Mouse (Mus musculus) activated CD4-positive, CD25-positive, alpha-beta regulatory T cell, adult 4 months (primary cell): ENCODE measurements around the gene Slc35a3. TPM values are rescaled to one million over a fixed set of nuclear protein-coding genes. Genes with fewer than 3 reads are reported as not detected.
A peak's percentile ranks its signal among the peaks of the same experiment; 100 is the strongest.
"Not testable (repeated sequence)": the region's sequence is repeated elsewhere in the genome, so short reads cannot be mapped to it uniquely, and the experiment has no call there.

Experiments
- ATAC-seq: one replicate; pipeline ENCODE4 v1.8.0; 2017
- polyA plus RNA-seq, 2 experiments: library from polyadenylated mRNA; unstranded; fragments of 100-300 nt; shearing (Covaris generic); gene quantifications; one replicate each; pipeline ENCODE4 v1.2.1; 2017

Slc35a3 gene
- polyA plus RNA-seq, 2 experiments from 2014 or later: 5.4 to 7.7 TPM

DNA sequence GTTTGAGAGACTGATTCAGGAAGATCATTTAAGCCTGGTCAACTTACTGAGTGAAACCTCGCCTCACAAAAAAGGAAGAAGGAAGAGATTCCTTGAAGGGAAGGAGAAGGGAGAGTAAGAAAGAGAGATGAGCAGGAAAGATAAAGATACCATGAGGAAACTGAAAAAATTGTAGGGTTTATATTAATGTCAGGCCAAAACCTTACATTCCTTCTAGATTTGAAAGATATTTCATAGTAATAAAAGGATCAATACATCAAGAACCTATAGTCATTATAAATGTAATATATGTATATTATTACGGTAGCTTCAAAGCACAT is 17.0 kb downstream of the Slc35a3 start:
- no peak for ATAC-seq

DNA sequence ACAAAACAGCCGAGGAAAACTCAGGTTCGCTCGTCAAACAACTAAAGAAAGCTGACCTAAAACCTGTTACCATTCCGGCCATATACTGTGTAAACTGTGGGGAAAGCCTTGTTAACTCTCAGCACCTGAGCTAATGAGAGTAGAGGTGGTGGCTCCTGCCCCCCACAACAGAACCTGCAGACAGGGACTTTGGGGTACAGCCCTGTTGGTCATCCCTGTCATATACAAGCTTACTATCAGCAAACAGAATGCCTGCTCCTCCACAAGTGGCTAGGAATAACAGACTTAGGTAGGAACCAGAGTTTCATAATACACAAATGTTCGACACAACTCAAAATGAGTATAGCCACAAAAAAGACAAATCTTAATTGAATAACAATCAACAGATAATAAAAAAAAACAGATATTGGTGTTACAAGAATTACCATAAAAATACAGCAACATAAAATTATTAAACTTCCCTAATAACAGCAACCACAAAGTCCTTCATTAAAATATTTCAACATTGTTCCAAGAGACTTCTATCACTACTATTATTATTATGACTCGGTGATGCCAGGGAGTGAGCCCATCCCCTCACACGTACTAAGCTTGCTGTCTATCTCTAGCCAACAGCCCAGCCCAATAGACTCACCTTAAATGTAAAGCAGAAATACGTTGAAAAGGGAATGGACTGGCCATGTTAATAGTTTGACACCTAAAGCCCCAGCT is 17.5 kb downstream of the Slc35a3 start:
- no peak for ATAC-seq

DNA sequence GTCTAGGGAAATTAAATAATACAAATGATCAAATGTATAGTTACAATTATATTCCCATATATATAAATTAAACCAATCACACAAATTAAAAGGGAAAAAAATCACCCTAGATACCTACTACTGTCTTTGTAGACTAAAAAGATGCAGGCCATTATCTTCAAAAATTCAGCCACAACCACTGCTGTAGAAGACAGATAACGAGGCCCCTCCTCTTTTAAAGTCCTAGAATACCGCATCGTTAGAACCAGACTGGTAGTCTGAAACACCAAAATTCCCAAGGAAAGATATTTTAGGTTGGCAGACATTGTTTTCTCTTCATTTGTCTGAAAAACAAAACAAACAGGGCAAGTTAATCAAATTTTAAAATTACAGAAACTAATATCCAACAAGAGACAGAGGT is 18.3 kb downstream of the Slc35a3 start:
- ATAC-seq: no peak

DNA sequence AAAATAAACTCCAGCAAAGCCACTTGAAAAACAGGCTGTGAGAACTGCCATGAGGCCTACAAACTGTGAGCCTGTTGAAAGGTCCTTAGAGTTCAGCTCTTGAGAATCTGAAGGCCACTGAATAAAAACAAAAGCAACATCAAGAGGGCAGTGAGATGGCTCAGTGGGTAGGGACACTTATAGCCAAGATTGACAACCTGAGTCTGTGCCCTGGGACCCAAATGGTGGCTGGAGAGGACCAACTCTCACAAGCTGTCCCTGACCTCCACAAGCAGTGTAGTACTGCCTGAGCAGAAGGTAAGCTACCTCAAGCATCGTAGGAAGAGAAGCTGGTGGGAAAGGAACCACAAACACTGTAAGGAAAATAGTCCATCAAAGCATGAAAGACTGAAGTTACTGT is 31.5 kb downstream of the Slc35a3 start, which contains the start of gene Gm43191:
Gm43191 (minus strand) TSS at position 101 of the 400 bp plus-strand sequence.
- ATAC-seq: no peak

DNA sequence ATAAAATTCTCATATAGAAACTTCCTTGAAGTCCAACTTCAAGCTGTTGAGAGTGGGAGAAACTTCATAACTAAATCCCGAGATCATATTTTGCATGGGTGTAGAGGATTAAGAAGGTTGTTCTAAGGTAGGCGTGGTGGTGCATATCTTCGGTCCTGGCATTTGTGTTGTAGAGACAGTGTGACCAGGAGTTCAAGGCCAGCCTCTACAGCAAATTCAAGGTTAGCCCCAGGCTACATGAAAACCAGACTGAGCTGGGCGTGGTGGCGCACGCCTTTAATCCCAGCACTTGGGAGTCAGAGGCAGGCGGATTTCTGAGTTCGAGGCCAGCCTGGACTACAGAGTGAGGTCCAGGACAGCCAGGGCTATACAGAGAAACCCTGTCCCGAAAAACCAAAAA is 48.4 kb downstream of the Slc35a3 start:
- not testable (repeated sequence) for ATAC-seq

DNA sequence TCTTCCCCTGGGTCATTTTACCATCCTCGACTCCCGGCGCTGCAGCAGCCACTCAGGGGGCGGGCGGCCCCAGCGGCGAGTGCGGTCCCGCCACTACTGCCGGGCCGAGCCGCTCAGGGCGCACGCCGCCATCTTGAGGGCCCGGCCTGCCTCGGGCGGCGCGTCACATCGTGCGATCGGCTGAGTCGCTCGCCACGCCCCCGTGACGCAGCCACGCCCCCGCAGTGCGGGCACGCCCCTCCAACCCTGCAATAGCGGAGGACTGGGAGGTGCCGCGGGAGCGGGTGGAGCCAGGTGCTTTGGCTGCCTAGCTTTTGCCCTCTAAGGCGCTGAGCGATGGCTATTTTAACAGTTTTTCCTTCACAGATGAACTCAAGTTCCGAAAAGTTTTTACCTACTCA is 50.2 kb downstream of the Slc35a3 start, which contains the start of gene Mfsd14a:
Mfsd14a (minus strand) TSS at position 215 of the 401 bp plus-strand sequence.
- ATAC-seq: peak; percentile 88

DNA sequence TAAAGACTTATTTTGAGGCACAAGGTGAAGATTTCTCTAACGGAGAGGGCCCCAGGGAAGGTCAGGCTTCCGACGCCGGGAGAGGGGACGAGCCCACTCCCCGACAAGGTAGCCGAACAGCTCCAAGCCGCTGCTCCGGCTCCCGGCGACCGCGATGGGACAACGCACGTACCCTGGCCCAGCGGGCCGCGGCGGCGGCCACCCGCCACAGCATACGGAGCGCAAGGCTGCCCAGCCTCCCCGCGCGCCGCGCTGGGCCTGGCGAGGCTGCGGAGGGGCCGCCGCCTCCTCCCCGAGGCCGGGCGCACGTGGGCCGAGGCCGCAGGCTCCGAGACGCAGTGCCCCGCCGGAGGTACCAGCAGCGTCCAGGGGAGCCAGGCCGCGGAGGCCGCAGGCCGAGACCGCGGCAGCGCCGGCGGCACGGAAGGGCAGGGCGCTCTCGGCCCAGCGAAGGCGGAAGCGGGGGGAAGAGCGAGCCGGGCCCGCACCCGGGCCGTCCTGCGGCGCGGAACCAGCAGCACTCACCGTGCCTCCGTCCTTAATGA is 50.7 kb downstream of the Slc35a3 start:
- ATAC-seq: peak; percentile 61

DNA sequence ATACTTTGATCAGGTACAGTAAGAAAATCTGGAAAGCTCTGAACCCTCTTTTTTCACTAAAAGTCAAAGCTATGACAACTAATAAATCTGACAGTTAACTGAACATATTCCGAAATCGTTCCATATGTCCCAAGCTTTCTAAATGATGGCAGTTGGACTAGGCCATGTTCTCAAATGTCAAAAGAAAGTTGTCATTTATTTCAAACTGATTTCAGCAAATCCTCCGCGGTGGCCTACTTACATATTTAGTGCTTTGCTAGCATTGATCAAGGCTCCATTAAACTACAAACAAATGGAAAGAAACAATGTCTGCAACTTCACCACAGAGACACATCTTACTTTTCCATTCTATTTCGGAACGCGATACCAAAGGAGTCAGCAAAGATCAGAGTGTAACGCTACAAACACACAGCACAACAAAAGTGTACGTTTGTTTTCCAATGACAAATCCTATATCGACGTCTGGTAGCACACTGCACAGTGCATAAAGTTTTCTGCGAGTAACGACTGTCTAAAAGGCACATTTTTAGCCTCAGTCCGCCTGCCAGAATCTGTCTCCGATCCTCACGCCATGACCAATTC is 51.3 kb downstream of the Slc35a3 start:
- ATAC-seq: no peak

DNA sequence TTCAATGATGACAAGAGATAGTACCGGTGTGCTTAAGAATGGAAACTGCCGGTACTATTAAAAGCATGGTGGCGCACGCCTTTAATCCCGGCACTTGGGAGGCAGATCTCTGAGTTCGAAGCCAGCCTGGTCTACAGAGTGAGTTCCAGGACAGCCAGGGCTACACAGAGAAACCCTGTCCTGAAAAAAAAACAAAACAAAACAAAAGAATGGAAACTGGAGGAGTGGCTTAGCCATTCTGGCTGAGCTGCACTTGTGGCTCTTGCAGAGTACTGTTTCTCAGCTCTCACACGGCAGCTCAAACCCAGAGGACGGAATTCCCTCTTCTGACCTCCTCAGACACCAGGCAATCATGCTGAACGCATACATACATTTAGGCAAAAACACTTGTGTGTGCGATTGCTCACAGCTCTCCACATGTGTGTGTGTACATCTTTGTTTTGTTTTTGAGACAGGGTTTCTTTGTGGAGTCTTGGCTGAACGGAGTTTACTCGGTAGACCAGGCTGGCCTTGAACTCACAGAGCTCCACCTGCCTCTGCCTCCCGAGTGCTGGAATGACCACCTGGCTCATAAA is 52.7 kb downstream of the Slc35a3 start:
- ATAC-seq: no peak

DNA sequence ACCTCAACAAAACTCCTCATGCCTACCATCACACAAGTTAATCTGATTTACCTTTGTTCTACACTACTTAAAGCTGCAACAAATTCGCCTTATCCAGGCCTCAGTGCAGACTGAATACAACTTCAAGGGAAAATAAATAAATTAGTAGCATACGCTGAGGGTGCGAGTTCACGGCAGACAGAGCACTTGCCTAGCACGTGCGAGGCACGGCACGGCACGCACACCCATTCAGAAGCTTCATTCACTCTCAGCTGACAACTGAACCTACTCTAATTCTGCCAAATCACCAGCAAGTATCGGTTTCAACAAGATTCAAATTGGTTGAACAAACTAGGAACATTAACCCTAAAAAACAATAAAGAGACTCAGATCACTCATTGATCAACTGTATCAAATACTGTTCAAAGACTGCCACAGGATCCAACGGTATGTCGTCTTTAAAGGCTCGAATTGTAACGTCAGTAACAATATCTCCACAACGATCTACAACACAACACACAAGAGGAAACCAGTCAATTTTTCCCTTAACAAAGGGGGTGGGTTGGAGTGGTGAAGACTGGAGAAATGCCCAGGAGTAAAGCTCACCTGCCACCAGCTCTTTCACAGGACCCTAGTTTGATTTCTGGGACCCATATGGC is 53.6 kb downstream of the Slc35a3 start:
- ATAC-seq: peak; percentile 15

DNA sequence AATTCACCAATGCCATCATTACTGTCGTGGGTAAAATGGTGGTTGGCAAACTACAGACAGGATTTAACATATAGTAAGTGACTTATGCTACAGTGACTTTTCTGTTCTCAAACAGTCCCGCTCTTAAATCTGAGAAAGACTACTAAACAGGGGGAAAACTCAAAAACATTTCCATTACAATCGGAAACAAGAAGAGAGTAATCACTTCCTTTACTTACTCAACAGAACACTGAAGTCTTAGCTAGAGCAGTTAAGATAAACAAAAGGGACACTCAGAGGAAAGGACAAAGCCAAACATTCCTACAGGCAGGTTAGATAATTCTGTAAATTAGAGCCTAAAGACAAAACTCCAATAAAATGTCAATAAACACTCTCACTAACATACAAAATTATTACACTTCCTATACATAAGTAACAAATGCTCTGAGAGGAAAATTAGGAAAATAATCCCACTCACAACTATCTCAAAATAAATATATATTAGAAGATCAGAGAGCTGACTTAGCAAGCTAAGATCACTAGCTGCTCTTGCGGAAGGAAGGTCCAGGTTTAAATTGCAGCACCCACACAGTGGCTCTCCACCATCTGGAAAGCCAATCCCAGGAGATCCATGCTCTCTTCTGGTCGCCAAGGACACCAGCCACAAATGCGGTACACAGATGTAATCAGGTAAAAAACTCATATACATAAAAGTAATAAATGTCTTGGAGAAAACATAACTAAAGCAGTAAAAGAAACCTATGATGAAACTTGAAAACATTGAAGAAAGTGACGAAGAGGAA is 56.3 kb downstream of the Slc35a3 start:
- peak; percentile 55 for ATAC-seq

DNA sequence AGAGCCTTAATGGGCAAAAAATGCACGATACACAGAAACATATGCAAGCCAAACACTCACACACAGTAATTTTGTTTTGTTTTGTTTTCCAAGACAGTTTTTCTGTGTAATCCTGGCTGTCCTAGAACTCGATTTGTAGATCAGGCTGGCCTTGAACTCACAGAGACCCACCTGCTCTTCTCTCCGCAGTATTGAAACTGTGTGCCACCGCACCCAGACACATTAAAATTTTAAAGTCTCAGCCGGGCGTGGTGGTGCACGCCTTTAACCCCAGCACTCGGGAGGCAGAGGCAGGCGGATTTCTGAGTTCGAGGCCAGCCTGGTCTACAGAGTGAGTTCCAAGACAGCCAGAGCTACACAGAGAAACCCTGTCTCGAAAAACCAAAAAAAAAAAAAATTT is 58.6 kb downstream of the Slc35a3 start:
- ATAC-seq: not testable (repeated sequence)

DNA sequence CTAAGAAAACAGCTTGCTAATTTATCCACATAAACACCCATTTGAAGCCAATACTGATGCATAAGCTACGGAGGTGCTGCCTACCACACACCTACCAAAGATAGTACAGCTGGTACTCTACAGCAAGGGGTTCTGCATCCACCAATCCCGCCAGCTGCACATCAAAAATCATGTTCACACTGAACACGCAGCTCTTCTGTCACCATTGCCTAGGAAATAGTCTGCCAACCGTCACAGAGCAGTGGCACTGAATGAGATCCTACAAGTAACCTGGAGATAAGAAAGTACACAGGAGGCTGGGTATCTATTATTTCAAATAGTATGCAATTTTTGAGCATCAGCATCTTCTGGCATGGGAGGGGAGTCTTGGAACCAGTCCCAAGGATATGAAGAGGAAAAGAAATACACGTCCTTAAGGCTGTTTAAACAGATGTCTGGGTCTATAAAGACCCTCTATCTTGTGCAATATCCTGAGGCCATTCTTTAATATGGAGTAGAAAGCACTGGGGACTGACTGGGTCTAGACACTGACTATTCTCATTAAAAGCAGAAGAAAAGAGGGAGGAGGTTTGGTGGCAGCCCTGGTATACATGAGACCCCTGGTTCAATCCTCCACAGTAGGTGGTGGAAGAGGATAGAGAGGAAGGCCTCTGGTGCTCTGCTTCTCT is 59.2 kb downstream of the Slc35a3 start:
- ATAC-seq: no peak

DNA sequence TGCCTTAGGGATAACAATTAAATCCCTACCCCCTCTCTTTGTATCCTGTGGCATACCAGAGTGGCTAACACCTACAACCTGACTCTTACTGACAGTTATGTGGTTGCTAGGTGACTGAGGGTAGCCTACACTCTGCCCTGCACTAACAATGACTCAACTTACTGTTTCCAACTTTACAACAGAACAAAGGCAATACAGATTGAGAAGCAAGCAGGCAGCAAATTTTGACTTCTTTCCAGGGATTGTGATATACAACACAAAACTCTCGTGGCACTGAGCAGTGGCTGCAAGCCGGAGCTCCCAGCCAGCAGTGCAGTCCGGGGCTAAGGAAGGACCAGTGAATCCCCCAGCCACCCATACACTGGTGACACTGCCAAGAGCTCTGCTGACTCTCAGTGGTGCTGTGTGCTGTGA is 60.6 kb downstream of the Slc35a3 start:
- no peak for ATAC-seq

DNA sequence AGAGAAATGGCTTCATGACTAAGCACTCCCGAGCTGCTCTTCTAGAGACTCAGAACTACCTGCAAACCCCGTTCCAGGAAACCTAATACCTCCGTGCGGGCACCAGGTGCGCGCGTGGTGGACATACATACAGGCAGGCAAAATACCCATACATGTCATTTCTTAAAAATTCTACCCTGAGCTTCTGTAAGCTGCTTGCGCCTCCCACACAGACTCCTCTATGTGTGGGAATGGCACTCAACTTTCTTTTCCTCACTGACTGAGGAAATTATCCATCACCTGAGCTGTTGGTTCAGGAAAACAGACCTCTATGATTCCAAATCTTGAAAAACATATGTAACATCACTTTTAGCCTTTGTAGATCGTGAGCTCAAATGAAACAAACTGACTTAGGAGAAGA is 61.9 kb downstream of the Slc35a3 start:
- no peak for ATAC-seq

DNA sequence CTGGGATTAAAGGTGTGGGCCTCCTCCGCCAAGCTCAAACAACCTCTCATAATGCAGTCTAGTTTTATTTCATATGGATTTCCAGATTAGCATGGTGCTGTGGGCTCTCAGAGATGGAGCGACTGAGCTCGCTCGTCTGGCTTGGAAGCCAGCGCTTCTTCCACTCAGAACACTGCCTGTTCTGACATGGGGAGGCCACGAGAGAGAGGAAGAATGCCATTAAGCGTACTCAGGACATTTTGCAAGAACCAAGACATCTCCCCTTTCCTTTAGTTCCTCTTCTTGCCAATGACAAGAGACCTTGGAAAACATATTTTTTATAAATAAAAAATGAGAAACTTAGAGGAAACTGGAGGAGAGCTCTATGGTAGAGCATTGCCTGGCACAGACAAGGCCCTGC is 63.8 kb downstream of the Slc35a3 start:
- ATAC-seq: no peak

DNA sequence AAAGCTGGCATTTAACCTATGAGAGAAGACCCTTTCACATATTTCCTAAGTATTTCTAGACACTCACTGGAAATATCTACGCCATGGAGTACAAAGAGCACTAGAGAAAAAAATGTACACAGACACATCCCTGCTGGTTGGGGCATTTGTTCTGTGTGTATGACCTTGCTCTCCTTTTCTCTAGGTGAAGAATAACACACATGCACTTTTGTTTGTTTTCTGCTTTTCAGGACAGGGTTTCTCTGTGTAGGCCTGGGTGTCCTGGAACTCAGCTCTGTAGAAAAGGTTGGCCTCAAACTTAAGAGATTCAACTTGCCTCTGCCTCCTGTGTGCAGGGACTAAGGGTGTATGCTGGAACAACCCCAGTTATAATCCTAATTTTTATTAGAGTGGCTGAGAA is 66.2 kb downstream of the Slc35a3 start:
- no peak for ATAC-seq

DNA sequence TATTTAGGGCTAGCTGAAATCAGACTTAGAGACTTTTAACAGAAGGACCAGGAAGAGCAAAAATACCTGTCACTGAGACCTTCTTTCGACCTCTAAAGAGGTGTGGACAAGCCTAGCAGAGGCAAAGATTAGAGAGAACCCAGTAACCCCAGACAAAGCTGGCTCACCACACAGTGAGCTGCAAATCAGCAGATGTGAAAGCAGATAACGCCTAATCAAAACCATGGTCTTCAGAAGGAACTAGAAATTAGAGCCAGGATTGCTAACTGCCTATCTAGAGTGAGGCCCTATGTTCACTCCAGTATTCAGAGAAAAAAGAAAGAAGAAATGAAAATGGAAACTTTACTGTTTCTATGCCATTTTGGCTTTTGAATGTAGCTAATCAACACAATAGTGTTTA is 70.3 kb downstream of the Slc35a3 start:
- ATAC-seq: peak; percentile 38

DNA sequence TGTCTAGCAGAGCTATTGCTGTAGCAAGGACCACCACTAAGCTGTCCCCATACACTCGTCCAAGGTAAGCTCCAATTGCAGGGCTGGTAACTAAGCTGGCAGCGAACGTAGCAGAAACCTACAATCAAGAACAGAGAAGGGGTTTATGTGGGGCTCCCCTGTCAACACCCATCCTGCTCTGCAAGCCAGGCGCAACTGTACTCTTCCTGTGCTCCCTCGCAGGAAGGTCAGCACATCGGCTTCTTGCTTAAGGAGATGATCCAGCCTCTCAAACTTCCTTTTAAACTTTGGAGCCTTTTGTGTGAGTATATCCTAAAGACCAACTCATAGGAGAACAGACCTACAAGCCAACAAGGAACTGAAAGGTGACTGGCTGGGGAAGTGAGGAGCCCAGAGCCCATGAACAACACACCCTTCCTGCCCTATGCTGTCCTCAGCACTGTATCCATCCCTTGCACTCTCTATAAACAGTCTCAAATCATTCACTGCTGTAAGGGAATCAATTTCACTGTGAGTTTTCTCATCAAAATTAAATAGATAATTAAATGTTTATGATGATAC is 70.7 kb downstream of the Slc35a3 start:
- no peak for ATAC-seq

DNA sequence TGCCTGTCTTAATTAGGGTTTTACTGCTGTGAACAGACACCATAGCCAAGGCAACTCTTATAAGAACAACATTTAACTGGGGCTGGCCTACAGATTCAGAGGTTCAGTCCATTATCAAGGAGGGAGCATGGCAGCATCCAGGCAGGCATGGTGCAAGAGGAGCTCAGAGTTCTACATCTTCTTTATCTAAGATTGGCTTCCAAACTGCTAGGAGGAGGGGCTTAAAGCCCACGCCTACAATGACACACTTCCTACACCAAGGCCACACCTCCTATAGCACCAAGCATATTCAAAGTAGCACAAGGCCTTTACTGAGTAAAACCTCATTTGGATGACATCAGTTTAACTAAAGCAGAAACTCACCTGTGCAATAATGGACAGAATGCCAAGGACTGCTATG is 72.6 kb downstream of the Slc35a3 start:
- ATAC-seq: peak; percentile 41

DNA sequence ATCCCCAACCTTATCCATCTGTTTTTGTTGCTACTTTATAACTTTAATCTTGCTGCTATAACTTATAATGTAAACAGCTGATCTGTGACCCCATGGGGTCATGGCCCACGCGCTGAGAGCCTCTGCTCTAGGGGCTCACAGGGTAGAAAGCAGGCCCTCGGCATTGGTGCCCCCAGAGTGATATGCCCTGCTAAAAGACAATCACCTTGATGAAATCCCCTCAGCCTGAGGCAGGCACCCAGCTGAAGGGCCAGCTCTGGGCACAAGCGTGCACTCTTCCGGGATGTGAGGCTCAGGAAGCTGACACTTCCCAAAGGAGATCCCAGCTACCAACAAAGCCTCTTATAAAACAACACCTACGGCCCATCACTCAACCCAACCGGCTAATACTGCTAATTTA is 74.1 kb downstream of the Slc35a3 start:
- ATAC-seq: no peak
